Mouse (Mus musculus): ENCODE measurements around the gene Meis1.

GRCm38 (mm10) chr11:19049276-19049675 is 30.5 kb upstream of the Meis1 start:
- no peak for TF ChIP-seq CTCF (IDR thresholded peaks at IDR 0.05; ENCODE audit: low read depth, low read length)
- TF ChIP-seq POLR2AphosphoS5 (IDR thresholded peaks at IDR 0.05; ENCODE audit: insufficient replicate concordance, low read depth, low read length), result no peak
- TF ChIP-seq GATA1 (IDR thresholded peaks at IDR 0.05; ENCODE audit: borderline replicate concordance, low read length), result no peak
- no peak for TF ChIP-seq TAL1 (conservative IDR thresholded peaks at IDR 0.05; ENCODE audit: low read depth, low read length)
